Mouse (Mus musculus) frontal cortex, adult (tissue): ENCODE measurements around the gene Gde1.
A peak's percentile ranks its signal among the peaks of the same experiment; 100 is the strongest.

ENCODE experiments used
- ATAC-seq: cut with Nextera tagmentation; 2 replicates; pipeline ENCODE4 v1.9.2; 2017; ENCODE audit warnings: mild to moderate bottlenecking, moderate library complexity, mixed read lengths; ENCODE audit not compliant: low TSS enrichment

Gene Gde1

GRCm38 (mm10) chr7:118705101-118705961 is at the start of gene Gde1:
Gene Gde1 (minus strand): TSS chr7:118705778.
- ATAC-seq, result peak; percentile 95

DNA sequence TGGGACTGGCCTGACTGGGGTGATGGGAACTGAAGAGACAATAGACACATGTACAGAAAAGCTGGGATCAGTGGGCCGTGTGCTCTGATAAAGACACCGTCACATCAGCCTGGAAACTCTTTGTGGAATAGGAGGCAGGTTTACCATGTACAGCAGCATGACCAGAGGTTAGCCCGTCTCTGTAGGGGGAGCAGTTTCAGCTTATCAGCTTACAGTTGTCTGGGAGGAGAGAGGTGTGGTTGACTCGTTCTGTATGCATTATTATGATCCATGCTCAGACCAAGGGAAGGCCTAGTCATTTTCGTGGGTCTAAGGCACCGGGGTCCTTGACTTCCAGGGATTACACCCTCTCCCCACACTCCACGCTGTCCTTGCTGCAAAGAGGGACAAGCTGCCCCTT is 46.0 kb upstream of the Gde1 start:
- ATAC-seq, result no peak

DNA sequence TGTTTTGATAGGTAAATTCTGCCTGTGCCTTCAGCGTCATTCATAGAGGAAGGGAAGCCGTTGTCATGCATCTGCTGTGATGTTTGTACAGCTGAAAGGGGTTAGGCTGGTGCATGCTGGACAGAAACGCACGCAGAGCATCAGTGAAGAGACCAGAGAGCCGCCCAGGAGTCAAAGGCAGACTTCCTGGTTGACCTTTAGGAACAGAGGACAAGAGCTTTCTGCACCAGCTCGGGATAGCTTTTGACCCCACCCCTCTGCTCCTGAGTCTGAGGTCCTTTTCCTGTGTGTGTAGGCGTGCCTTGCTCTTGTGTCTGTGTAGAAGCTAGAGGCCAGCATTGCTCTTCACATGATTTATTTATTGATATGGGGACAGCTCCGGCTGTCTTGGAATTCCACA is 44.1 kb upstream of the Gde1 start:
- no peak for ATAC-seq

- peak; percentile 45 for ATAC-seq
Measured at GRCm38 (mm10) chr7:118747891-118748672, 42.5 kb upstream of the Gde1 start.

DNA sequence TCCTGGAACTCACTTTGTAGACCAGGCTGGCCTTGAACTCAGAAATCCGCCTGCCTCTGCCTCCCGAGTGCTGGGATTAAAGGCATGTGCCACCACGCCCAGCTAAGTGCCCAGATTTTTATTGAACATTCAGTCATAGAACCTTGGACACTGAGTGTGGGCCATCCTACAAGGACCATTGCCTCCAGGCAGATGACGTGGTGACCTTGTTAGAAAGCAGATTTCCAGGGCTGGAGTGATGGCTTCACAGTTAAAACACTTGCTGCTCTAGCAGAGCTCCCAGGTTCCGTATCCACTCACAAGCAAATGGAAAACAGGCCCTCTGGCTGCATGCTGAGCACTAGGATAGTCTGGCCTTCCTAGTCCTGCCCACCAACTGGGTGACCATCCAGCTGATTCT is 39.2 kb upstream of the Gde1 start:
- no peak for ATAC-seq

DNA sequence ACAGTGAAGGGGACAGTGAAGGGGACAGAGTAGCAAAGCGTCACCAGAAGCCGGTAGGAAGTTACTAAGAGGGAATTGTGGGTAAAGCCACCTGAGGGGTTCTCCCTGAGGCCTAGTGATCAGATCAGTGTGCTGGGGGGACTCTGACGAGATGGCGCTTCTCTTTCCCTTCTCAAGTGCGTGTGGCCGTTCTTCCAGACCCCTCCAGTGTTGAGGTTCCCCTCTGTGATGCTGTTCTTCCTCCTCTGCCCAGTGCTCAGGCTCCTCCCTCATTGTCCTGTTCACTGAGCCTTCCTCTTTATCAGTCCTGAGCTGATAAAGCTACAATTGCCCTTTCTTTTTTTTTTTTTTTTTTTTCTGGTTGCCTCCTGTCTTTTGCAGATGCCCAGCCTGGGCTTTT is 36.7 kb upstream of the Gde1 start:
- no peak for ATAC-seq

DNA sequence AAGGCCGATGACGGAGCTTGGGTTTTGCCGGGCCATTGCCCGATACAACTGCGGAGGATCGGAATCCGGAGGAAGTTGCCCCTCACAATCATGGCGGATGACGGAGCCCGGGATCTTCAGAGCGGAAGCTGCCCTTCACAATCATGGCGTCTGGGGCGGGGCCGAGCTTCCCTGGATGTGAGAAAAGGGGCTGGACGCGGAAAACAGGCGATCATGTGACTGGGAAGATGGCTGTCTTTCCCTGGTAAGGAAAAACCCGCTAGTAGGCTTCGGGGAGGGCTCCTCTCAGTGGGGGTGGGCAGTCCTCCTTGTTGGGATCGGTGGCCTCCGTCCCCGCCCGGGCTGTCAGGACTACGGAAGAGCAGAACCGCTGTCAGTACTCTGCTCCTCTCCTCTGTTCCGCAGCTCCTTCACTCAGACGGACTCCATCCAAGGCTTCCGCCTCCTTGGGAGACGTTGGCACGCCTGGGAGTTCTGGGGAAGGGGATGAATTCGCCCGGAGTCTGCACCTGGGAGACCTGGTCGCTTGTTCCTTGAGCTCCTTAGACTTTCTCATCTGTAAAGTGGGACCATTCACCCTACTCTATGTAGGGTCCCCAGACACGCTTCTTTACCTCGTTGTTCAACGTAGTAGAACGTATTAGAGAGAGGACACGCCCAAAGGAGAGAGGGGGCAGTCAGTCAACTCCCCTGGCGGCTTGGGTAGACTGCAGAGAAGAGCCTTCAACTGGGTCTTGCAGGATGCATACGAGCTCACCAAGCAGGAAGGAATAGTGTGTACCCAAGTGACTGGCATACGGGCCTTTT is 35.2 kb upstream of the Gde1 start:
- ATAC-seq, result peak; percentile 96

GRCm38 (mm10) chr7:118739975-118740531 is 34.5 kb upstream of the Gde1 start, which contains the start of gene Vps35l:
Gene Vps35l (plus strand): TSS chr7:118740226.
- ATAC-seq, result peak; percentile 66

DNA sequence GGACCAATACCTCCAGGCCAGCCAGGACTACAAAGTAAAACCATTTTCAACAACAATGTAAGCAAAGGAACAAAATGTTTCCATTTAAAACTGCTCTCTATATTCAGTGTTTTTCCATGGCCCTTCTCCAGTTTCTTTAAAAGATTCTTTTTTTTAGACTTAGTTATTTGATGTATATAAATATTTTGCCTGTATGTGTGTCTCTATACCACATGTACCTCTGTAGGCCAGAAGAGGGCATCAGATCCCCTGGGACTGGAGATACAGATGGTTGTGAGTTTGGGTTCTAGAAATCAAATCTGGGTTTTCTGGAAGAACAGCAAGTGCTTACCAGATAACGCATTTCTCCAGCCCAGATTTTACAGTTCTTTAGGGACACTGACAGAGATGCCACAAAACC is 33.2 kb upstream of the Gde1 start:
- ATAC-seq, result no peak

- ATAC-seq, result no peak; the same call in 1 of the 2 replicates
Measured at GRCm38 (mm10) chr7:118733225-118733624, 27.6 kb upstream of the Gde1 start.

- ATAC-seq, result no peak
Measured at GRCm38 (mm10) chr7:118731781-118732180, 26.2 kb upstream of the Gde1 start.

GRCm38 (mm10) chr7:118728846-118729587 is 23.4 kb upstream of the Gde1 start:
- ATAC-seq, result no peak

GRCm38 (mm10) chr7:118725459-118725858 is 19.9 kb upstream of the Gde1 start:
- no peak for ATAC-seq

DNA sequence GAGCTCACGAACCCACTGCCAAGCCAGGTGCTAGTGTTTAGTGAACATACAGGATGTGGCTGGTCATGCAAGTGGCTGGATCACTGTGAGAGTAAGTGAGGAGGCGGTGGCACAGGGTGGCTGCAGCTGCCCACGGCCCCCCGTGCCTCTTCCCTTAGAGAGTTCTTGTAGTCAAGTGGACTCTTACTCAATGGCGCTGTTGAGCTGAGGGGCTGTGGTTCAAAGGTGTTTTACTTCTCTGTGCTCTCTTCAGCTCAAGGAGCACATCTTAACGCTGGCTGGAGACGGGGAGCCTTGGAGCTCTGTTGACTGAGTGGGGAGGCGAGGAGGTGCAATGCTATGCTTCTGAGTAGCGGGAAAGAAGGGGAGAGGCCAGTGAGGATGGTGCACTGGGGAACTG is 18.3 kb upstream of the Gde1 start:
- no peak for ATAC-seq

GRCm38 (mm10) chr7:118718066-118718465 is 12.5 kb upstream of the Gde1 start:
- no peak for ATAC-seq

DNA sequence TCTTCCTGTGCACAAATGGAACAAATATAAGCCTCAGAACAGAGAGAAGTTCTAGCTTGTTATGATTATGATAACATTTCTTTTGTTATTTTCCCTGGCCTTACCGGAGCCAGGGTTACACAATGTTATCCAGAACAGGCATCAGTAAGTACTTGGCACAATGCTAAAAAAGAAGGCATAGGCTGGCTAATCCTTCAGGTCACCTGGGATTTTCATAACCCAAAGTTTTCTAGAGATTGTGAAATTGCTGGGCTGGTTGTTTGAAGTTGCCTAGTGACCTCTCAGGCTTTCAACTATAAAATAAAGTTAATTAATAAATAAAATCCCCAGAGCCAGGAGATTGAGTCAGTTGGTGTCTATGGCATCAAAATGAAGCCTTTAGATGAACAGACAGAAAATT is 9.3 kb upstream of the Gde1 start:
- no peak for ATAC-seq

- ATAC-seq, result peak; percentile 99
Measured at GRCm38 (mm10) chr7:118712228-118713173, 6.9 kb upstream of the Gde1 start, which contains the start of gene Ccp110. Gene Ccp110 (plus strand): TSS chr7:118712552.

- ATAC-seq, result no peak
Measured at GRCm38 (mm10) chr7:118710776-118711175, 5.2 kb upstream of the Gde1 start.

- no peak for ATAC-seq
Measured at GRCm38 (mm10) chr7:118708002-118708401, 2.4 kb upstream of the Gde1 start.

DNA sequence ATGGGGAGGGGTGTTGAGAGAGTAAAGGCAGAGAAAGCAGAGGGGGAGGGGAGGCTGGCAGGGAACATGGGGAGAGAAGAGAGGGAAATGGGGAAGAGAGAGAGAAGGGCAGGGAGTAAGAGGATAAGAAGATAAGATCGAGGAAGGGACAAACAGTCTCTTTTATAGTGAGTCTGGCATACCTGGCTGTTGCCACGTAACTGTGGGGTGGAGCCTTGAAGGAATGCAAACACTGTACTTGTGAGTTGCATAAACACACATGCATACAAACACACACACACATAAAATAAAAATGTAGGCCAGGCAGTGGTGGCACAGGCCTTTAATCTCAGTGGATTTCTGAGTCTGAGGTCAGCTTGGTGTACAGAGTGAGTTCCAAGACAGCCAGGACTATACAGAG is 1.6 kb upstream of the Gde1 start:
- ATAC-seq, result no peak
